8 mouse cellular contexts compared by ENCODE assay signal in the genomic region with DNA sequence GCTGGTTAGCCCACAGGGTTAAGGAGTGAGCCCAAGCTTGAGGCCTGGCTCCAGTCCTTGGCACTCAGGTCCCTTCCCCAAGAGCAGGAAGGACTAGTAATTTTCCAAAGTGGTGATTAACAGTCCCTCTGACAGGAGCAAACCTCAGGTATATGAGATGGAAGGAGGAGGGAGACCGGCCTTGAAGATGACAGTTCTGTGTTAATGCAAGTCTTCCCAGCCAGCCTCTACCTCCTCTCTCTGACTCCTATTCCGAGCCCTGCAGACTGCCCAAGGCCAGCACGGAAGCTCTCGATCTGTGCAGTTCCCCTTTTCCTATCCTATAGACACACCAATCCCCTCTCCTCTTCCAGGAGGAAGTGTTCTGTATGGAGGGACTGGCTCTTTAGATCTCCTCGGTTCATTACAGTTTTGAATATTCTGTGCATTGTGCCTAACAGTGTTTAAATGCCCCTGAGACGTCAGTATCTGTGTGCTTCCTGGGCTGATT.
DNase-seq lines count a peak whose midpoint lies in the region; ATAC-seq and TF ChIP-seq lines count a peak whose summit lies in the region.

No protein-coding gene starts in this region.

- no peak overlapping the region for H3K4me3 ChIP-seq in heart, embryonic 12.5 days
- H3K4me3 ChIP-seq in stomach, embryonic 15.5 days (replicated peaks) = no peak overlapping the region
- H3K4me3 ChIP-seq in stomach, postnatal 0 days (ENCODE audit: low read depth, low read length) = no peak overlapping the region
- H3K4me3 ChIP-seq in limb, embryonic 13.5 days = no peak overlapping the region

- no peak for TF ChIP-seq EP300 in stomach, postnatal 0 days (optimal IDR thresholded peaks at IDR 0.05)

- no peaks in the 10 kb centered on the region for H3K36me3 ChIP-seq in heart, embryonic 12.5 days
- no peaks in the 10 kb centered on the region for H3K36me3 ChIP-seq in stomach, embryonic 15.5 days
- no peaks in the 10 kb centered on the region for H3K36me3 ChIP-seq in stomach, postnatal 0 days (ENCODE audit: control insufficient read depth, insufficient read depth, low read length)
- H3K36me3 ChIP-seq in limb, embryonic 13.5 days = no peaks in the 10 kb centered on the region

- ATAC-seq in heart, embryonic 12.5 days (ENCODE audit: insufficient number of reproducible peaks, low FRiP score) = 0 out of 2 replicates have a peak, but pooled peaks have one; percentile 26
- ATAC-seq in stomach, embryonic 15.5 days (ENCODE audit: insufficient read depth, low FRiP score, low read depth) = no peak
- ATAC-seq in stomach, postnatal 0 days (ENCODE audit: low FRiP score, low TSS enrichment) = no peak
- ATAC-seq in limb, embryonic 13.5 days (ENCODE audit: low FRiP score, low read depth) = no peak

- peaks cover 57% of the 10 kb centered on the region for H3K4me1 ChIP-seq in heart, embryonic 12.5 days (replicated peaks)
- H3K4me1 ChIP-seq in stomach, embryonic 15.5 days = peaks cover 8% of the 10 kb centered on the region
- H3K4me1 ChIP-seq in stomach, postnatal 0 days (replicated peaks; ENCODE audit: control insufficient read depth, insufficient read depth) = no peaks in the 10 kb centered on the region
- H3K4me1 ChIP-seq in limb, embryonic 13.5 days = peaks cover 36% of the 10 kb centered on the region

- no peak for TF ChIP-seq CTCF in stomach, postnatal 0 days (IDR thresholded peaks at IDR 0.05; ENCODE audit: low read depth)

- no peak for DNase-seq in heart, adult 18-20 months
- DNase-seq in stomach, postnatal 0 days (ENCODE audit: low spot score) = no peak
- no peak for DNase-seq in right cerebral cortex, postnatal 25 days
- DNase-seq in adipocyte (ENCODE audit: low spot score) = no peak
- DNase-seq in yolk sac, embryonic 10.5 days (ENCODE audit: low spot score) = no peak

- 47% methylated on average over 6 of the region's 6 CpGs for WGBS in heart, embryonic 12.5 days
- 74% methylated on average over 6 of the region's 6 CpGs for WGBS in stomach, embryonic 15.5 days
- WGBS in stomach, postnatal 0 days = 75% methylated on average over 6 of the region's 6 CpGs
- WGBS in limb, embryonic 13.5 days = 71% methylated on average over 6 of the region's 6 CpGs

- peak overlapping the region; percentile 96 for H3K27ac ChIP-seq in heart, embryonic 12.5 days (ENCODE audit: poor library complexity, severe bottlenecking)
- peak overlapping the region; percentile 58 for H3K27ac ChIP-seq in stomach, embryonic 15.5 days
- H3K27ac ChIP-seq in stomach, postnatal 0 days (replicated peaks) = no peak overlapping the region
- H3K27ac ChIP-seq in limb, embryonic 13.5 days = peak overlapping the region; percentile 52; the same call in 1 of the 2 replicates

- peak overlapping the region; percentile 38; the same call in 1 of the 2 replicates for H3K9ac ChIP-seq in heart, embryonic 12.5 days
- H3K9ac ChIP-seq in stomach, embryonic 15.5 days = no peak overlapping the region
- no peak overlapping the region for H3K9ac ChIP-seq in stomach, postnatal 0 days (ENCODE audit: low read length)
- H3K9ac ChIP-seq in limb, embryonic 13.5 days = no peak overlapping the region

- H3K4me2 ChIP-seq in heart, embryonic 12.5 days = peak overlapping the region; percentile 16
- H3K4me2 ChIP-seq in stomach, embryonic 15.5 days = no peak overlapping the region
- H3K4me2 ChIP-seq in stomach, postnatal 0 days (replicated peaks; ENCODE audit: low read depth) = no peak overlapping the region
- no peak overlapping the region for H3K4me2 ChIP-seq in limb, embryonic 13.5 days (replicated peaks)

- H3K27me3 ChIP-seq in heart, embryonic 12.5 days (replicated peaks) = no peaks in the 10 kb centered on the region
- H3K27me3 ChIP-seq in stomach, embryonic 15.5 days (replicated peaks) = no peaks in the 10 kb centered on the region
- H3K27me3 ChIP-seq in stomach, postnatal 0 days (ENCODE audit: control insufficient read depth, insufficient read depth, low read length) = no peaks in the 10 kb centered on the region
- H3K27me3 ChIP-seq in limb, embryonic 13.5 days = no peaks in the 10 kb centered on the region

- no peaks in the 10 kb centered on the region for H3K9me3 ChIP-seq in heart, embryonic 12.5 days (replicated peaks)
- H3K9me3 ChIP-seq in stomach, embryonic 15.5 days = no peaks in the 10 kb centered on the region
- H3K9me3 ChIP-seq in stomach, postnatal 0 days (ENCODE audit: control insufficient read depth, low read length) = no peaks in the 10 kb centered on the region
- H3K9me3 ChIP-seq in limb, embryonic 13.5 days = no peaks in the 10 kb centered on the region
